Mouse (Mus musculus): ENCODE data around the gene Ube3b.

Gene Ube3b

DNA sequence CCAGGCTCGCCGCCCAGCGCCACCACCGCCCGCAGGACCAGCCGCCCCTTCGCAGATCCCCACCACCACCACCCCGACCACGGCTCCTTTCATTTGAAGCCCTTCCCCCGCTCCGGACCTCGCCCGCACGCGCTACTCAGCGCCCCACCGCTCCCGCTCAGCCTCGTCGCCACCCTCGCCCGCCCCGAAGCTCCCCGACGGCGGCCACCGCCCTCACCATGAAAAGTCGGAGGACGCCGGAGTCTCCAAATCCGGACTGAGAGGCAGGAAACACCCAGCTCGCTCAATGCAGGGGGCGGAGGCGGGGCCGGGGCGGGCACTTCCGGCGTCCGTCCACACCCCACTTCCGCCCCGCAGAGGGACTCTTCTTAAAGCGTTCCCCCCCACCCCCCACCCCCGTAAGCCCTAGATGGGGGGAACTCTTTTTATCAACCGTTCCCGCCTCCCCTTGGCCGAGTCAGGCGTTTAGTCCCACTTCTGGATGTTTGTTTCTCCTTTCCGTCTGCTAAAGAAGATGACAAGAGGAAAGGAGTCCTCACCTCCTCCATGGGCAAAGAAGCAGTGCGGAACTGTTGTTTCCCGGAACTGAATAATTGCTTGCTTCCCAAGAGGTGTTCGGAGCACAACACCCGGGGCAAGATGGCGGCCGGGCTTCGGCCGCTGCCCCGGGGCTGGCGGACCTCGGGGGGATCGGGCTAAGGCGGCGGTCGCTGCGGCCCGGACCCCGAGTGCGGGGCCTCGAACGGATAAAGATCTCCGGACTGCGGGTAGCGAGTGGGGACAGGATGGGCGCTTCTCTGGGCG, at the start of gene Ube3b, which contains the start of gene Kctd10:
Ube3b (plus strand) TSS at position 399 of the 804 bp plus-strand sequence.
Kctd10 (minus strand) TSS at position 300 of the 804 bp plus-strand sequence.
- peak; percentile 85 to 90 for DNase-seq

DNA sequence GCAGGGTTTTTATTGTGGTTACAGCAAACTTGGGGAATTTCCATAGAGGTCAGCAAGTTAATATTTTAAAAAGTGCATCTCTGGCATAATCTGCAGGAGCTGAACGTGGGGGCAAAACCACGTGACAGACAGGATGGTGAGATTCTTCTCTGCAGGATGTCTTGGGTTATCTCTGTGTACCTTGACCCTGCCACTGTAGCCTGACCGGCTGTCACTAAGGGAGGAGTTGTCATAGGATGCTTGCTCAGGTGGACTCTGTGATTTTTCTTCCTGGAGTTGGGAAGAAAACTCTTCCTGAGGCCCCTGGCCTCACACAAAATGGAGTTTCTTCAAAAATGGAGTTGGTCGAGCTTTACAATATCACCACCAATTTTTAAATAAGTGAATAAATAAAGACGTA, 37.4 kb upstream of the Ube3b start:
- DNase-seq, result no peak

DNA sequence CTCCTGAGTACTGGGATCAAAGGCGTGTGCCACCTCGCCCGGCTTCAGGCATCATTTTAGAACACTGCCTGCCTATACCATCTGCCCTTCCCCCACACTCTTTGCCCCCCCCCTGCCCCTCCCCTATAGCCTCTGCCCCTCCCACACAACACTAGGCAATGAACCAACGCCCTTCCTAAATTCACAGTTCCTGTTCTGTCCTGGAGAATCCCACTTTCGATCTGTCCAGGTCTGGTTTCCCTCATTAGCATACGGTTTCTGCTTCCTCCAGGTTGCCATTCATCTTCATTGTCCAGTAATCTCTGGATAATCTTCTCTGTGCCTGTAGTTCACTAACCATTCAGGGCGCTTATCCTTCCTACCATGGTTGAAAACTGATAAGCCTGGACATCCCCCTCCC, 36.8 kb upstream of the Ube3b start:
- no peak for DNase-seq

DNA sequence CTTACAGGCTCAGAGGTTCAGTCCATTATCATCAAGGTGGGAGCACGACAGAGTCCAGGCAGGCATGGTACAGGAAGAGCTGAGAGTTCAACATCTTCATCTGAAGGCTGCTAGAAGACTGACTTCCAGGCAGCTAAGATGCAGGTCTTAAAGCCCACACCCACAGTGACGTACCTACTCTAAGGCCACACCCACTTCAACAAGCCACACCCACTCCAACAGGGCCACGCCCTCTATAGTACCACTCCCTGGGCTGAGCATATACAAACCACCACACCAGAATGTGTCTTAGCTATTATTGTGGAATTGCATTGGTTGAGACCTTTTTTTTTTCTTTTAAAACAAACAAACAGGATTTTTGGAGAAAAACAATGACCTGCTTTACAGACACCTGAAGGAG, 34.9 kb upstream of the Ube3b start:
- no peak for DNase-seq

DNA sequence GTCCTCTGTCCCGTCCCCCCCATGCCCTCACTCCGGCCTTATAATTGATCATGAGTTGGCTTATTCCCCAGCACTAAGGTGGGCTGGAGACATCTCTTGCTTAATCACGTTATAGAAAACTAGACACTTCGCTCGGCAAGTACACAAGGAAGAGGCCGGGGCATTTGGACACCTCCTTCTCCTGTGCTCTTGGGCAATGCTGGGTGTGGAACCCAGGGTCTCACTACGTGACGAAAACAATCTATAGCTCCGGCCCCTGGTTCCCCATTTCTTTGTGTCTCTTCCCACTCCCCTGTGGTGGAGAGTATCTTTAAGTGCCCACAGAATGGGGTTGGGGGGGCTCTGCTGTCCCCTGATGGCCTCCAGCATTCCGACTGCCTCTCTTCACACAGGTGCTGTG, 33.4 kb upstream of the Ube3b start:
- no peak for DNase-seq

DNA sequence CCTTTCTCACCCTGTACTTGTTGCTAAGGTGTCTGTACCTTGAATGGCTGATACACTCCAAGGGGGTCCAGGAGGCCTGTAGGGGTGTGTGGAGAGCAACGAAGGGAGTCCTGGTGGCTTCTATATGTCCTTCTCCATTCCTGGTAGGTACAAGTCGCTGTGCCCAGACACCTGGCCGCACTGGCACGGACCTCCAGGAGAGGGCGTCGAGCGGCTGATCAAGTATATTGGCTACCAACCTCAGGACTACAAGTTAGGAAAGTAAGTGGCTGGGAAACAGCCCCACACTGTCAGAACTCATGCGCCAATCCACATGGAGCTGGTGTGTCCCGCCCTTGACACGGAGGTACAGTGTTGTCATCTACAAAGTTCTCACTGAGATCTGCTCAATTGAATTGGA, 28.9 kb upstream of the Ube3b start:
- DNase-seq, result peak in 1 of 2 experiments; percentile 40

DNA sequence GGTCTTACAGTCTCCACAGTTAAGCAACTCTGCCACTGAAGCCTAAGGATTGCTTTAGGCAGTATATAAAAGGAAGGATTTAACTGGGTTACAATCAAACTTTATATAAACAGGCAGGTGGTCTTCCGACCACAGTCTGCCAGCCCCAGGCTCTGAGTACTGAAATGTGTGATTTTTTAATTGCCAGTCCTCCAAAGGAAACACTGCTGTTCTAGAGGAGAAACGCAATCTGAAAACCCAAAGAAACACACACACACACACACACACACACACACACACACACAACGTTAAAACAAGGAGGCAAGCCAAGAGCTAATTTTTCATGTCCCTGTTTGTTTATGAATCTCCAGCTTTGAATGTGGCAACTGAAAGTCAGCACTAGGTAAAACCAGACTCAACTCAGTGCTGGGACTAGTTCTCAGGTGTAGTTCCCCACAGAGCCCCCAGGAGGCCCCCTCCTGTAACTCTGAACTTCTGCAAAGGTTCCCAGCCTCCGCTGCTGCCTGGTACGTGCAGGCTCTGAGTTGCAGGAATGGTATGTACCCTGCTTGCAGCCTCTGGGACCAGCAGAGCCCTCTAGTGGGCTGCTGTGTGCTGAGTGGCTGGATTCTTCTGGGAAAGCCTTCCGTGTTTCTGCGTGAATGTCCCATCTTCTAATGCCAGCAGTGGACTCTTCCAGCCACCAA, 24.0 kb upstream of the Ube3b start:
- peak; percentile 87 to 90 for DNase-seq

DNA sequence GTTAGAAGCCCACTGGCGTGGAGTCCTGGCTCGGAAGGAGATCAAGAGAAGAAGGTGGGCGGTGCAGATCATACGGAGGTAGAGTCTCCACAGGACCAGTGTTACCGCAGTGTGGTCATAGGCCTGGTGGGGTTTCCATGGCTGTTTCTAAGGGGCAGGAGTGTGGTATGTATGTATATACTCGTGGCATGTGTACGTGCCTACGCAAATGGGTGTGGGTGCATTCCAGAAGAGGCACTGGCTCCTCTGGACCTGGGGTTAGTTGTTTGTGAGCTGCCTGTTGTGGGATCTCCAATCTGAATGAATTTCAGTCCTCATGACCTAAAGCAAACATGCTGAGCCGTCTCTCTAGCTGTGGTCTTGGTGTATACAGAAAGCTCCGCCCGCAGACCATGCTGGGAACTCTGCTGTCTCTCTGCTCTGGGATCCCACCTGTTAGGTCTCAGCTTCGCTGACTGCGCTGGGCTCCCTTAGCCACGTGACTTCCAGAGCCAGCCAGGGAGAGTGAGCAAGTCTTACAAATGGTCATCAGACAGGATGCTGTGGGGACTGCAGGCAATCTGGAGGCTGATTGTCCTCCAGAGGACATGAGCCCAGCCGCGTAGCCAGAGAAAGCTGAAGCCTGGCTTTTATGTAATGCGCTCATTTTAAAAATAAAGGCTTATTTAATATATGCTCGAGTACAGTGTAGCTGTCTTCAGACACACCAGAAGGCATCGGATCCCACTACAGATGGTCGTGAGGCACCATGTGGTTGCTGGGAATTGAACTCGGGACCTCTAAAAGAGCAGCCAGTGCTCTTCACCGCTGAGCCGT, 23.3 kb upstream of the Ube3b start:
- no peak for DNase-seq

DNA sequence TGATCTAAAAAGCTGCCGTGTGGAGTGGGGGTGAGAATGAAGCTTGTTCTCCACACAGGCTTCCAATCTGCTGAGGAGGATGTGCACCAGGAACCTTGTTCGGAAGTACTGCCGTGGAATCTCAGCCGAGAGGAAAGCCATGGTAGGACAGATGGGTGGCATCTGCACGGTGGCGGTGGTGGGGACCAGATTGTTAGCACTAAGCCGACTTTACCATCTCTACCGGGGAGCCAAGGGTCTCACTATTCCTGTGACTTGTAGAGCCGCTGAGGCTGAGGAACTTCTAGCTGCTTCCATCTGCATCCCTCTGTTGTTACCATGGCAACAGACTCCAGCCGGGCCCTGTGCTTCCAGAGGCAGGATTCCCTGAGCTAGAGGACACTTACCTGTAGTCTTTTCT, 21.6 kb upstream of the Ube3b start:
- DNase-seq, result no peak

DNA sequence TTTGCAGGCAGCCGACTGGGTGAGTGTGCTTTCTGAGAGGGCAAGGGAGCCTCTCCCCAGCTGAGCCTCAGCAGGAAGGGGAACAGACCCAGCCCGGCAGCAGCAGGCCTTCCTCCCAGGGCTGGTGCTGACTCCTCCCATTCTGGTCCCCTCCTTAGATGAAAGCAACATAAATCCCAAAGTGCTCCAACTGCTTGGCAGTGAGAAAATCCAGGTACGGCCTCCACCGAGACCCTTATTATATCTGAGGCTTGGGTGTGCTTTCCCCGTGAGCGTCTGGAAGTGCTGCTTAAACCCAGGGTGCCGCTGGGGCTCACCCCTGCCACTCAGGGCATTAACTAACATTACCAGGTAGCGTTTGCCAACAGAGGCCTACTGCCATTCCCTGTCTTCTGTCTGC, 20.8 kb upstream of the Ube3b start:
- no peak for DNase-seq

DNA sequence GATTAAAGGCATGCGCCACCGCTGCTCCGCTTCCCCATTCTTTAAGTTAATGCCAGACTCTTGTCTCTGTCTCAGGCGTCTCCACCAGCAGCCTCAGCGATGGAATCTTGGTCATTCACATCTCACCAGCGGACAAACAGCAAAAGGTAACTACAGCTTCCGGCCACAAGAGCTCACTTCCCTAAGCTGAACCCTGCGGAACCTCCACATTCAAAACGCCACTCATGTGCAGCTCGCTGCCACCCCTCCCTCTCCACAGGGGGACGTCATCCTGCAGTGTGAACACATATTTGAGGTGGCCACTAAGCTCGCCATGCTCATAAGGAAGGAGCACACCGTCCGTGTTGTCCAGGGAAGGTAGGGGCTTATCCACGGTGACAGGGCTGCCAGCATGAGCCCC, 19.4 kb upstream of the Ube3b start:
- DNase-seq, result no peak

DNA sequence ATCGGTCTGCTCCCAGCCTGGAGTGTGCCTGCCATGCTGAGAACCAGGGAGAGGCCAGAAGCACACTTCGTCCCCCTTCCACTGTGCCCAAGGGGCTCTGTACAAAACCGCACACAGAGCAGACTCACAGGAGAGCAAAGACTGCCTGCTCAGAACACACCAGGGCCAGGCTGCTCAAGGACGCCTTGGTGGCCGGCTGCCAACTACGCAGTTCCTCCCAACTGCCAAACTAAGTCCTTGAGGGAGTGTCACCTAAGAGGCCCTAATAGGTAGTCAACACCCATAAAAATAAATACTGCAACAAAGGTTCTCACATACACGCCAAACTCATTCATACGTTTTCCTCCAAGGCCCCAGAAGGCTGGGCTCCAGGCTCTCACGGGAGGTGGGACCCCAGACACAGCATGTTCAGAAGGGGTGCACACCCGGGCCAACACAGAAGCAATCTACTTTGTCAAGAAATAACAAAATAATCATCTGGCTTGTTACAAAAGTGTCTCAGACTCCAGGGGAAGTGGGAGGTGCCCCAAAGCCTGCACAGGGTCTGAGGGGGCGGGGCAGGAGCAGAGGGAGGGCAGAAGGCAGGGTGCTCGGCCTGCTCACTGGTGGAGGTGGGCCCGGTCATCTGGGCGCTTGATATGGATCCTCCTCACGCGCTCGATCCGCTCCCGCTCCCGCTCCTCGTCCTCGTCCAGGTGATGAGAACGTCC, 15.2 kb upstream of the Ube3b start:
- DNase-seq, result peak in 1 of 2 experiments; percentile 72

DNA sequence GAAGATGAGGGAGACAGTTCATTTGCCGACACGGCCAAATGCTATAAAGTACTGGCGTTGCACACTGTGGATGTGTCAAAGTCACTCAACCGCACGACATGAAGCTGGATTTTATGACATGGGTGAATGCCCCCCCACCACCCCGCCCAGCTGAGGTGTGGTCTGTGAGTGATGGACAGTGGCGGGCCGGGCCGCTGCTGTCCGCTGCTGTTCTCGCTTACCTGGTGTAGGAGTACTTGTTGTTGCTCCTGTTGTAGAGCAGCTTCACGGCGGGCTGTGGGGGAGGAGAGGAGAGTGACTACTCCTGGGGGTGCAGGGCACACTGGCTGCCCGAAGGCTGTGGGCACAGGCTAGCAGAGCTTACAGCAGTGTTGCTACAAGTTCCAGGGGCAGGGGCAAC, 12.3 kb upstream of the Ube3b start:
- DNase-seq, result no peak

DNA sequence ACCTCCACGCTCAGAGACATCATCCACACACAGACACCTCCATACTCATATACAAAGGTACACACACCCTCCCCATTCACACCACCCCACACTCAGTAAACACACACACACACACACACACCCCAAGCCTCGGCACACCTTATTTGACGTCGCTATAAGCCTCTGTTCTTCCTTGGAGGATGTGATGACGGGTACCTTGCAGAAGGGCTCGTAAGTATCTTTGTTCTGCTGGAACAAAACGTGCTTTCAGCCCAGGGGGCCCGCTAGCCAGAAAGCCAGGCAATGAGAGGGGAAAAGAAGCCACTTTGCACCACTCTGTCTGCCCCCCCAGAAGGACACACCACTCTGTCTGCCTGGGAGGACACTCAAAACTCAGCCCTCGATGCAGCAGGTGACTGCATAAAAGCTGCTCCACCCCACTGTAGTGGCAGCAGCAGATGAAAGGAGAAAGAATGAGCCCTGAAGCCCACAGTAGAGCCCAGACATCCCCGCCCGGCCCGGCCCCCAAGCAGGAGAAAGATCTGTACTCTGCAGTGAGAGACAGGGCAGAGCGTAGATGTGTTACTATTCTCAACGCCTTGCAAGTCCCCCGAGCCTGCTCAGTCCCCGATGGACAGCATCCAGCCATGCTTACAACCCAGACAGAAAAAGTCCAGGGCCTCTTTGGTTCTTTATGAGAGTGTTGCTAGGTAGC, 11.5 kb upstream of the Ube3b start:
- no peak for DNase-seq

DNA sequence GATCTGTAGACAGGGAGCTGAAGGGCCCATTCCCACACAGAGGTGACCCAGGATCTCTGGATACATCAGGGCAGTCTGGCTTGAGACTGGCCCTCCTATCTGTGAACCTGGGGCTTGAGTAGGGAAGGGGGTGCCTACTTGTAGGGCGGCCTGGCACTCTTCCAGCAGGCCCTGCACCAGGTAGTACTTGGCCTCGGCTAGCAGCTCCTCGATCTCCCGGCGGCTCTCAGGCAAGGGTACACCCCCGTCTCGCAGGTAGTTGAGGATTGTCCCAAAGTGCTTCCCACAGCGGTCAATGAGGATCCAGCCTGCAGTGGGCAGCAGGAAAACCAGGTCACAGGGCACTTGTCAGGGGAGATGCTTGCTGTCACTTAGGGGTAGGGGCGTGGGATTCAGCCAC, 10.5 kb upstream of the Ube3b start:
- DNase-seq, result no peak

DNA sequence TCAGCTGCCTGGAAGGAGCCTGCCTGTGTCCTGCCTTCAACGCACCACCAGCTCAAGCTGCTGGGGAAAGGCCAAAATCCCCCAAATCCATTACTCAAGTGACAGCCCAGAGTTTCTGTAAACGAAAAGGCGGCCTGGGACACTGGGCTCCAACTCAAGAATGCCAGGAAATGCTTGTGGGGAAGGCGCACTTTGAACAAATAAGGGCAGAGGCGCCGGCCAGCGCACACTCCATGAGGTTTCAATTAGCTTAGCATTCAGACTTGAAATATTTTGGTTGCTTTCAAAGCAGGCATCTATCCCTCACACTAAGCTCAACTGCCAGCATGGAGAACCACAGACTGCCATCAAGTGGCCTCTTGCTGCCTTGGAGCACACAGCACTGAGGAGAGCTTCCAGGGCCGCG, 10.0 kb upstream of the Ube3b start:
- peak; percentile 79 to 86 for DNase-seq

DNA sequence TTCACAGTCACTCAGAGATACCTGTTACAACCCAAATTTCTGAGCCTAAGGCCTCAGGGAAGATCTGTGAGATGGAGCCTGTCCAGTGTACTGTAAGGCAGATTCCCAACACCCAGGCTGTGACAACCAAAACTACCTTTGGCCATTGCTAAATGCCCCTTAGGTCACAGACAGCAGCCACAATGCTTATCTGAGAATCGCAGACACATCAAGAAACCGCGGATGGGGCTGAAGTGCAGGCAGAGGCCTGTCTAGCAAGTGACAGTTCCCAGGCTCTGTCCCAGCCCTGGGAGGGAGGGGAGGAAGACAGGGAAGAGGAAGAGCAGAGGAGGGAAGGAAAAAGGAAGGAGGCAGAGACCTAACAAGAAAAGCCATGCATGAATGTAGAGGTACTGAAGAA, 9.1 kb upstream of the Ube3b start:
- DNase-seq, result no peak

DNA sequence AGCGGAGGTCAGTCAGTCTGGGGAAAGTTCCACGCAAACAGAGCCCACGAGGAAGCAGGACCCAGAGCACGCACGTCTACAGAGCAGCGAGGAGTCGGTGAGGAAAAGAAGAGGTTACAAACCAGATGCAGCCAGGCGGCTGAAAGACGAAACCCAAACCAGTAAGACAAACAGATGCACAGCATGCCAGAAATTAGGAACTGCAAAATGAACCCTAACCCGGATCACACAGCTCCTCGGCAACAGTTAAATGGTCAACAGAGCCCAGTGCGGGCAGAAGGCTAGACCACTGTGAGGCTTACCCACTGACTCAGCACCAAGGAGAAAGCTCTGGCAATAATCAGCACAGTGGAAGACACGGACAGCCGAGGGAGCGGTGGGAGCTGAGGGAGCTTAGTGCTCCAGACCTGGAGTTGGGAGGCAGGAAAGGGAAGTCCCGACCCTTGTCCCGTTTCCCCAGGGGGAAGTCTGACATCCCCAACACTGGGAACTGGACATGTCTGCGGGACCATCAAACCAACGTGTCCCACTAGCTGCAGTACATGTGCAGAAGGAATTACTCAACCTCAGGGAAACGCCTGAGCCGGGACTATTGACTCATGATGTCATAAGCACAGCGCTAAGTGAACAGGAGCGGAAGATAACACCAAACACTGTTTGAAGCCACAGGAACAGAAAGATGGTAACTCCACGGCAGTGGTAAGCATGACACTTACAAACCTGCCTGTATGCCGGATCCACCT, 8.5 kb upstream of the Ube3b start:
- no peak for DNase-seq

DNA sequence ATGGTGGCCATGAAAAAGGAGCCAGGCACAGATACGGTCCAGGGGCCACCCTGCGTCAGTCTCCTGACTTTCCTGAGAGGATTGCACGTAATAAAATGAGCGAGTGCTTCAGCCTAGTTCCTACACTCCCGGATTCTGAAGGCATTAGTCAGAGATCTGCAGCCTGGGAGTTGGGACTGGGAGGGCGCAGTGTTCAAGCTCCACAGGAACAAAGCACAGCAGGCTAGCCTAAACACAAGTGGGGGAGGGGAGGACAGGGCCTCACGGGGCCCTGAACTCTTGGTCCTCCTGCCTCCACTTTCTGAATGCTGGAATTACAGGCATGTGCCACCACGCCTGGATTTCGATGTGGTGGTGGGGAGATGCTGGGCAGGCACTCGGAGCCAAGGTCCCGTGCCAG, 7.8 kb upstream of the Ube3b start:
- DNase-seq, result no peak

DNA sequence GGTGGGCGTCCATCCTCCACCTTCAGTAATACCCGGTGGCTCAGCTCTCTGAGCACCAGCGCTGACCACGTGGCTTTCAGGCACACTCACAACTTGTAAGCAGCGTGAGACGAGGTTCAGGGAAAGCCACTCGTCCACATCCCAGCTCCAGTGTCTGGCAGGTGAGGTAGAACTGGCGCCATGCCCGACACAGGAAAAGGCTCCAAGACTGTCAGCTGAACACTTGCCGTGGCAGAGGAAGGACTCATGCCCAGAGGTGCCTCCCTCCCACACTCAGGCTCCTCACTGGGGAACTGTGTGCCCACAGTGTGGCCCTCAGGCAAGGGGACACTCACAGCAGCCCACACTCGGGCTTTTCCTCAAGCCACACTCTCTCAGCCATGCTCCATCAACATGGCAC, 7.2 kb upstream of the Ube3b start:
- peak; percentile 55 to 71 for DNase-seq

DNA sequence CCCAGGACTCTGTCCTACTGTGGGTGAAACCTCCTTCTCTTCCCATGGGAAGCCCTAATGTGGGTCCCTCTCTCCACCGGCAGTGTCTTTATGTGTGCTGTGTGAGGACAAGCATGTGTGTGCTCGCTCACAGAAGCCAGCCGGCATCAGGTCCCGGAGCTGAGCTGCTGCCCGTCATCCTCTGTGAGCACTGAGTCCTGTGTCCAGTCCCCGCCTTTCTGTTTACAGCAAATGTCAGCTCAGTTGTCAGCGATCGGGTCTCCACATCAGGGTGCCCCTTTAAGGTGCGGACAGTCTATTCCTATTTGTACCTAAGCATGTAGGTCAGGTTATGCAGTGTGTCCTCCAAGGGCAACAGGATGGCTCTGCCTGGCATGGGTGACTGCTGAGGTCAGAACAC, 6.8 kb upstream of the Ube3b start:
- DNase-seq, result no peak

Measured in kidney, postnatal 36 days (tissue).